Mouse (Mus musculus): ENCODE data around the gene Abca3. TPM values are rescaled to one million over a fixed set of nuclear protein-coding genes. Genes with fewer than 3 reads are reported as not detected.

Gene Abca3
- polyA plus RNA-seq, 1 experiment from 2014 or later = 9.4 TPM

Small RNA genes within 50 kb of the gene (microRNA-seq; reads per million reads assigned to microRNA genes)
- not detected for gene Gm24427

Other genes with a start within 250 kb of the Abca3 start
- 46.9 and 48.6 TPM in 2 replicates for gene Pdpk1, start 201.0 kb upstream of the Abca3 start, polyA plus RNA-seq (2016; fragmentation: Nextera tagmentation; extraction: Ambion mirVana)
- 28.1 and 28.8 TPM in 2 replicates for gene Amdhd2, start 188.2 kb upstream of the Abca3 start, polyA plus RNA-seq (2016; fragmentation: Nextera tagmentation; extraction: Ambion mirVana)
- gene Atp6v0c, start 182.2 kb upstream of the Abca3 start, polyA plus RNA-seq (2016; fragmentation: Nextera tagmentation; extraction: Ambion mirVana) = 534 and 535 TPM in 2 replicates
- 5.1 and 5.3 TPM in 2 replicates for gene Tbc1d24, start 146.4 kb upstream of the Abca3 start, polyA plus RNA-seq (2016; fragmentation: Nextera tagmentation; extraction: Ambion mirVana)
- 2.0 and 2.6 TPM in 2 replicates for gene Ntn3, start 142.4 kb upstream of the Abca3 start, polyA plus RNA-seq (2016; fragmentation: Nextera tagmentation; extraction: Ambion mirVana)
- 6.0 and 7.5 TPM in 2 replicates for gene Tedc2, start 131.1 kb upstream of the Abca3 start, polyA plus RNA-seq (2016; fragmentation: Nextera tagmentation; extraction: Ambion mirVana)
- gene Ccnf, start 100.5 kb upstream of the Abca3 start, polyA plus RNA-seq (2016; fragmentation: Nextera tagmentation; extraction: Ambion mirVana) = 49.4 and 55.8 TPM in 2 replicates
- not detected in 2 replicates for gene Abca17, start 882 bp upstream of the Abca3 start, polyA plus RNA-seq (2016; fragmentation: Nextera tagmentation; extraction: Ambion mirVana)
- gene Rnps1, start 62.6 kb downstream of the Abca3 start, polyA plus RNA-seq (2016; fragmentation: Nextera tagmentation; extraction: Ambion mirVana) = 246 and 247 TPM in 2 replicates
- 209 and 215 TPM in 2 replicates for gene Eci1, start 74.7 kb downstream of the Abca3 start, polyA plus RNA-seq (2016; fragmentation: Nextera tagmentation; extraction: Ambion mirVana)
- 2.3 and 2.4 TPM in 2 replicates for gene Dnase1l2, start 91.2 kb downstream of the Abca3 start, polyA plus RNA-seq (2016; fragmentation: Nextera tagmentation; extraction: Ambion mirVana)
- 22.2 and 22.5 TPM in 2 replicates for gene E4f1, start 118.4 kb downstream of the Abca3 start, polyA plus RNA-seq (2016; fragmentation: Nextera tagmentation; extraction: Ambion mirVana)
- gene Pgp, start 118.4 kb downstream of the Abca3 start, polyA plus RNA-seq (2016; fragmentation: Nextera tagmentation; extraction: Ambion mirVana) = 71.9 and 73.7 TPM in 2 replicates
- gene Bricd5, start 121.9 kb downstream of the Abca3 start, polyA plus RNA-seq (2016; fragmentation: Nextera tagmentation; extraction: Ambion mirVana) = not detected in 2 replicates
- gene Mlst8, start 127.1 kb downstream of the Abca3 start, polyA plus RNA-seq (2016; fragmentation: Nextera tagmentation; extraction: Ambion mirVana) = 17.8 and 20.5 TPM in 2 replicates
- gene Caskin1, start 136.7 kb downstream of the Abca3 start, polyA plus RNA-seq (2016; fragmentation: Nextera tagmentation; extraction: Ambion mirVana) = 0.64 and 0.77 TPM in 2 replicates
- gene Traf7, start 176.0 kb downstream of the Abca3 start, polyA plus RNA-seq (2016; fragmentation: Nextera tagmentation; extraction: Ambion mirVana) = 71.8 and 81.4 TPM in 2 replicates
- gene Rab26, start 182.3 kb downstream of the Abca3 start, polyA plus RNA-seq (2016; fragmentation: Nextera tagmentation; extraction: Ambion mirVana) = 1.2 TPM in 2 replicates
- 18.1 and 18.9 TPM in 2 replicates for gene Pkd1, start 197.9 kb downstream of the Abca3 start, polyA plus RNA-seq (2016; fragmentation: Nextera tagmentation; extraction: Ambion mirVana)

All from heart, embryonic 12.5 days (tissue).